Mouse (Mus musculus): ENCODE measurements at regions not wholly inside any gene's neighbourhood (a gene's known extent, or its start where the extent isn't known, plus 50 kb on each side); places are given as distances from the start of the nearest gene placed in this dataset.

GRCm38 (mm10) chr4:54704696-54705095 is 240.2 kb upstream of the Zfp462 start:
- no peak for DNase-seq (ENCODE audit: low read depth, low spot score)
- no peaks in the 10 kb centered on the region for H3K9me3 ChIP-seq (ENCODE audit: control insufficient read depth, insufficient read depth, low read depth, low read length)
- in situ Hi-C loops (cut with MboI; ENCODE audit: low sequenced_read_pairs in 2 of 2, unreplicated experiment in 2 of 2), result no loop called here

DNA sequence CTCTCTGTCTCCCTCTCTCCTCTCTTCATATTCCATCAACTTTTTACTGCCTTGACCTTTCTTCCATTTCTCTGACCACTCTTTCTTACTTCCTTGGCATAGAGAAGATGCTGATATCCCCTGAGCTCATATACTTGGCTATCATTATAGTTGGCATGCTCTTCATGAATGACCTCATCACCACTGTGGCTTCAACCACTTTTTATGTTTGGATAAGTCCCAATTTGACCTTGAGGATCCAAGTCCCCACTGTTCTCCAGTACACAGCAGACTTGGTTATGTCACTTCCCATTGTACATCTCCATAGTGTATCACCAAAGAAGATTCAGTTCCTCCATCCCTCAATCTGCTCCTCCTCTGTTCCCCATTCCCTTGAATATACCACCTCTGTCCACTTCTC is 235.1 kb upstream of the Zfp462 start:
- no peak overlapping the region for H3K27ac ChIP-seq (ENCODE audit: insufficient read depth, low read depth, low read length, poor library complexity, severe bottlenecking)
- in situ Hi-C loops (cut with MboI; ENCODE audit: low sequenced_read_pairs in 2 of 2, unreplicated experiment in 2 of 2), result no loop called here
- no peak overlapping the region for H3K9ac ChIP-seq (ENCODE audit: insufficient read depth, low read depth, low read length, poor library complexity, severe bottlenecking)
- H3K9me3 ChIP-seq (ENCODE audit: control insufficient read depth, insufficient read depth, low read depth, low read length), result no peaks in the 10 kb centered on the region
- TF ChIP-seq HCFC1 (IDR thresholded peaks at IDR 0.05; ENCODE audit: borderline replicate concordance, insufficient read depth, low read length) (no peak), CHD2 (IDR thresholded peaks at IDR 0.05; ENCODE audit: low read depth, low read length) (no peak), MAFK (IDR thresholded peaks at IDR 0.05; ENCODE audit: insufficient read depth, low read depth, low read length) (no peak), ZC3H11A (IDR thresholded peaks at IDR 0.05; ENCODE audit: borderline replicate concordance, low read depth, low read length) (no peak), ZNF384 (IDR thresholded peaks at IDR 0.05; ENCODE audit: low read depth, low read length) (no peak)
- no peaks in the 10 kb centered on the region for H3K4me1 ChIP-seq (ENCODE audit: control insufficient read depth in 2 of 2, insufficient read depth in 2 of 2, low read length in 2 of 2, poor library complexity in 1 of 2)
- H3K36me3 ChIP-seq (ENCODE audit: control insufficient read depth, insufficient read depth, low read length, poor library complexity, severe bottlenecking), result no peaks in the 10 kb centered on the region
- no peak overlapping the region for H3K4me3 ChIP-seq (ENCODE audit: insufficient read depth in 1 of 2, low read depth in 1 of 2, low read length in 2 of 2, poor library complexity in 1 of 2, severe bottlenecking in 1 of 2)
- DNase-seq (ENCODE audit: low read depth, low spot score), result no peak

More at GRCm38 (mm10) chr4:54704696-54705095, 240.2 kb upstream of the Zfp462 start:
- no peak overlapping the region for H3K27ac ChIP-seq (ENCODE audit: insufficient read depth, low read depth, low read length, poor library complexity, severe bottlenecking)
- H3K36me3 ChIP-seq (ENCODE audit: control insufficient read depth, insufficient read depth, low read length, poor library complexity, severe bottlenecking), result no peaks in the 10 kb centered on the region
- no peak overlapping the region for H3K4me3 ChIP-seq (ENCODE audit: insufficient read depth in 1 of 2, low read depth in 1 of 2, low read length in 2 of 2, poor library complexity in 1 of 2, severe bottlenecking in 1 of 2)
- TF ChIP-seq CHD2 (IDR thresholded peaks at IDR 0.05; ENCODE audit: low read depth, low read length) (no peak), ZNF384 (IDR thresholded peaks at IDR 0.05; ENCODE audit: low read depth, low read length) (no peak), MAFK (IDR thresholded peaks at IDR 0.05; ENCODE audit: insufficient read depth, low read depth, low read length) (no peak), HCFC1 (IDR thresholded peaks at IDR 0.05; ENCODE audit: borderline replicate concordance, insufficient read depth, low read length) (no peak), ZC3H11A (IDR thresholded peaks at IDR 0.05; ENCODE audit: borderline replicate concordance, low read depth, low read length) (no peak)
- no peak overlapping the region for H3K9ac ChIP-seq (ENCODE audit: insufficient read depth, low read depth, low read length, poor library complexity, severe bottlenecking)
- no peaks in the 10 kb centered on the region for H3K4me1 ChIP-seq (ENCODE audit: control insufficient read depth in 2 of 2, insufficient read depth in 2 of 2, low read length in 2 of 2, poor library complexity in 1 of 2)

- H3K9me3 ChIP-seq (ENCODE audit: control insufficient read depth, insufficient read depth, low read depth, low read length), result no peaks in the 10 kb centered on the region
- no peak overlapping the region for H3K9ac ChIP-seq (ENCODE audit: insufficient read depth, low read depth, low read length, poor library complexity, severe bottlenecking)
- no peak overlapping the region for H3K27ac ChIP-seq (ENCODE audit: insufficient read depth, low read depth, low read length, poor library complexity, severe bottlenecking)
- no peaks in the 10 kb centered on the region for H3K36me3 ChIP-seq (ENCODE audit: control insufficient read depth, insufficient read depth, low read length, poor library complexity, severe bottlenecking)
- H3K4me1 ChIP-seq (ENCODE audit: control insufficient read depth in 2 of 2, insufficient read depth in 2 of 2, low read length in 2 of 2, poor library complexity in 1 of 2), result no peaks in the 10 kb centered on the region
- DNase-seq (ENCODE audit: low read depth, low spot score), result no peak
- in situ Hi-C loops (cut with MboI; ENCODE audit: low sequenced_read_pairs in 2 of 2, unreplicated experiment in 2 of 2), result no loop called here
- TF ChIP-seq CHD2 (IDR thresholded peaks at IDR 0.05; ENCODE audit: low read depth, low read length) (no peak), ZC3H11A (IDR thresholded peaks at IDR 0.05; ENCODE audit: borderline replicate concordance, low read depth, low read length) (no peak), HCFC1 (IDR thresholded peaks at IDR 0.05; ENCODE audit: borderline replicate concordance, insufficient read depth, low read length) (no peak), ZNF384 (IDR thresholded peaks at IDR 0.05; ENCODE audit: low read depth, low read length) (no peak), MAFK (IDR thresholded peaks at IDR 0.05; ENCODE audit: insufficient read depth, low read depth, low read length) (no peak)
- H3K4me3 ChIP-seq (ENCODE audit: insufficient read depth in 1 of 2, low read depth in 1 of 2, low read length in 2 of 2, poor library complexity in 1 of 2, severe bottlenecking in 1 of 2), result no peak overlapping the region
Measured at GRCm38 (mm10) chr4:54712929-54713328, 231.9 kb upstream of the Zfp462 start.

- Histone ChIP-seq H3K4me1 (ENCODE audit: control insufficient read depth in 2 of 2, insufficient read depth in 2 of 2, low read length in 2 of 2, poor library complexity in 1 of 2) (no peaks in the 10 kb centered on the region), H3K27ac (ENCODE audit: insufficient read depth, low read depth, low read length, poor library complexity, severe bottlenecking) (no peak overlapping the region), H3K4me3 (ENCODE audit: insufficient read depth in 1 of 2, low read depth in 1 of 2, low read length in 2 of 2, poor library complexity in 1 of 2, severe bottlenecking in 1 of 2) (no peak overlapping the region), H3K9me3 (ENCODE audit: control insufficient read depth, insufficient read depth, low read depth, low read length) (no peaks in the 10 kb centered on the region), H3K9ac (ENCODE audit: insufficient read depth, low read depth, low read length, poor library complexity, severe bottlenecking) (no peak overlapping the region), H3K36me3 (ENCODE audit: control insufficient read depth, insufficient read depth, low read length, poor library complexity, severe bottlenecking) (no peaks in the 10 kb centered on the region)
- TF ChIP-seq MAFK (IDR thresholded peaks at IDR 0.05; ENCODE audit: insufficient read depth, low read depth, low read length) (no peak), ZNF384 (IDR thresholded peaks at IDR 0.05; ENCODE audit: low read depth, low read length) (no peak), CHD2 (IDR thresholded peaks at IDR 0.05; ENCODE audit: low read depth, low read length) (no peak), ZC3H11A (IDR thresholded peaks at IDR 0.05; ENCODE audit: borderline replicate concordance, low read depth, low read length) (no peak), HCFC1 (IDR thresholded peaks at IDR 0.05; ENCODE audit: borderline replicate concordance, insufficient read depth, low read length) (no peak)
- DNase-seq (ENCODE audit: low read depth, low spot score), result no peak
- in situ Hi-C loops (cut with MboI; ENCODE audit: low sequenced_read_pairs in 2 of 2, unreplicated experiment in 2 of 2), result no loop called here
Measured at GRCm38 (mm10) chr4:54714612-54715342, 230.1 kb upstream of the Zfp462 start.

Data from ES-E14 (cell line).